Mouse (Mus musculus) liver, embryonic 11.5 days (tissue): Measurements from ENCODE around the gene Zfp687. TPM values are rescaled to one million over a fixed set of nuclear protein-coding genes. Genes with fewer than 3 reads are reported as not detected.
A peak's percentile ranks its signal among the peaks of the same experiment; 100 is the strongest.
"Not testable (repeated sequence)": the region's sequence is repeated elsewhere in the genome, so short reads cannot be mapped to it uniquely, and the experiment has no call there.

Source experiments
- ATAC-seq: fragments of 200-750 bp; cut with Nextera tagmentation; replicated peaks from 2 replicates; pipeline ENCODE4 v1.8.0; 2017; ENCODE audit warnings: moderate number of reproducible peaks, mild to moderate bottlenecking, moderate TSS enrichment, moderate library complexity; ENCODE audit not compliant: low FRiP score
- DNase-seq: peaks from one replicate; pipeline ENCODE4 v3.0.0-alpha.2; 2017; ENCODE audit warnings: low spot score
- H3K27ac ChIP-seq: fragments of 300-500 bp; sonication (generic); 2 replicates; pipeline ENCODE4 v1.5.1; 2014; ENCODE audit warnings: mild to moderate bottlenecking, low read depth, low read length, control low read depth
- H3K27me3 ChIP-seq: fragments of 300-500 bp; sonication (generic); replicated peaks from 2 replicates; pipeline ENCODE4 v1.6.1; 2014; ENCODE audit warnings: low read length, mixed read lengths; ENCODE audit not compliant: control insufficient read depth, insufficient read depth
- H3K36me3 ChIP-seq: fragments of 300-500 bp; sonication (generic); 2 replicates; pipeline ENCODE4 v1.6.1; 2014; ENCODE audit warnings: mild to moderate bottlenecking, low read length, moderate library complexity, mixed read lengths; ENCODE audit not compliant: control insufficient read depth, insufficient read depth
- H3K4me1 ChIP-seq: fragments of 300-500 bp; sonication (generic); replicated peaks from 2 replicates; pipeline ENCODE4 v1.6.1; 2014; ENCODE audit warnings: low read length, mixed read lengths; ENCODE audit not compliant: control insufficient read depth, insufficient read depth
- H3K4me2 ChIP-seq: fragments of 300-500 bp; sonication (generic); 2 replicates; pipeline ENCODE4 v1.6.1; 2014; ENCODE audit warnings: mild to moderate bottlenecking, control low read depth, moderate library complexity
- H3K4me3 ChIP-seq: fragments of 300-500 bp; sonication (generic); 2 replicates; pipeline ENCODE4 v1.5.1; 2014; ENCODE audit warnings: low read depth, low read length, control low read depth
- H3K9ac ChIP-seq: fragments of 300-500 bp; sonication (generic); 2 replicates; pipeline ENCODE4 v1.6.1; 2014; ENCODE audit warnings: low read depth, low read length, control low read depth
- H3K9me3 ChIP-seq: fragments of 300-500 bp; sonication (generic); 2 replicates; pipeline ENCODE4 v1.6.1; 2016; ENCODE audit warnings: low read length, inconsistent platforms, mixed read lengths; ENCODE audit not compliant: control insufficient read depth
- WGBS: fragments of 180-500 bp; shearing (Covaris S2); extraction: QIAGEN DNeasy Blood & Tissue Kit; methylation state at CpG from one replicate; pipeline ENCODE4 v1.1.7; 2014; 5-methylcytosine and 5-hydroxymethylcytosine counted together
- polyA plus RNA-seq: library from polyadenylated mRNA; unstranded; fragments of >200 nt; fragmentation: Nextera tagmentation; extraction: Ambion mirVana; gene quantifications from 2 replicates; pipeline ENCODE4 v1.2.1, GENCODE M21; 2014

The Zfp687 gene
- polyA plus RNA-seq, 1 experiment from 2014 or later: 20.2 TPM

DNA sequence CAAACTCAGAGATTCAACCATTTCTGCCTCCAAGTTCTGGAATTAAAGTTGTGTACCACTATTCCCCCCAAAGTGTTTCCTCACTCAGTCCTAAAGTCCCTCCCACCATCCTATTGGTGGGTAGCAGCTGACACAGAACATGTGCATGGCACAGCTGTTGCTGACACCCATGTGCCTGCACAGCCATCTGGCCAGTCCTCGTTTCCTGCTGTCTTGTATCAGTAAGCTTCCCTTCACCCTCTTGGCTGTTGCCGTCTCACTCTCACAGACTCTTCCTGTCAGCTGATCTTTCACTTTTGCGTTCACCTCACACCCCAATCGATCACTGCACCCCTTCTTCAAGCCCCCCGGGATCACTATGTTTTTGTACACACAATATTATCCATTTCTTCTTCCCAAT lies 12.5 kb upstream of the Zfp687 start:
- H3K9ac ChIP-seq: no peak overlapping the region
- no peak overlapping the region for H3K27ac ChIP-seq
- peak; percentile 46; the same call in 1 of the 2 replicates for ATAC-seq
- H3K27me3 ChIP-seq: no peaks in the 10 kb centered on the region
- no peak overlapping the region for H3K4me2 ChIP-seq
- peaks cover 25% of the 10 kb centered on the region for H3K4me1 ChIP-seq
- peaks cover 9% of the 10 kb centered on the region for H3K36me3 ChIP-seq
- DNase-seq: no peak
- no peaks in the 10 kb centered on the region for H3K9me3 ChIP-seq
- WGBS: 39% methylated on average over 5 of the region's 5 CpGs
- no peak overlapping the region for H3K4me3 ChIP-seq

DNA sequence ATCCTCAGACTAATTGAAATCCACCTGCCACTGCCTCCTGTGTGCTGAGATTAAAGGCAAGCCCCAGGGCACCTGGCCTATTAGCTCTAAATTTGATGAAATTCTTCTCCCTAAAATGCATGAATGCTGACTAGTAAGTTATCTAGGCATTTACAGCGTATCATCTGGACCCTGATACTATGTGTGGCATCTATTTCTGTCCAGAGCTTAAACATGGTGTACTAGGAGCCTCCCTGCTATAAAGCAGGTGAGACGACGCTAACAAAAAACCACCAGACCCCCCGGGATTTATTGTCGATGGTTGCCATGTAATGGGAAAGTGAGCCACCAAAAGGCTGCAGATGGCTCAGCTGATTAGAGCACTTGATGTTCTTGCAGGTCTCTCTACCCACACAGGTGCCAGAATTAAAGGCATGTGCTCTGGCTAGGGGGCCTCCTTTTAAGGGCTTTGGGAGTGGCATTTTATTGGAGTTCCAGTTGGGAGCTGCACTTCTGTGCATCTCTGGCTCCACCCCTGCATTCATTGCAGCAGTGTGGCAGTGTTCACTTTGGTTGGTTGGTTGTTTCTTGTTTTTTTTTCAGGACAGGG lies 11.9 kb upstream of the Zfp687 start:
- H3K4me3 ChIP-seq: no peak overlapping the region
- no peak overlapping the region for H3K4me2 ChIP-seq
- DNase-seq (no peak), ATAC-seq (no peak)
- H3K36me3 ChIP-seq: peaks cover 5% of the 10 kb centered on the region
- 62% methylated on average over 5 of the region's 5 CpGs for WGBS
- peaks cover 25% of the 10 kb centered on the region for H3K4me1 ChIP-seq
- H3K27ac ChIP-seq: no peak overlapping the region
- no peaks in the 10 kb centered on the region for H3K9me3 ChIP-seq
- H3K9ac ChIP-seq: no peak overlapping the region
- H3K27me3 ChIP-seq: no peaks in the 10 kb centered on the region

DNA sequence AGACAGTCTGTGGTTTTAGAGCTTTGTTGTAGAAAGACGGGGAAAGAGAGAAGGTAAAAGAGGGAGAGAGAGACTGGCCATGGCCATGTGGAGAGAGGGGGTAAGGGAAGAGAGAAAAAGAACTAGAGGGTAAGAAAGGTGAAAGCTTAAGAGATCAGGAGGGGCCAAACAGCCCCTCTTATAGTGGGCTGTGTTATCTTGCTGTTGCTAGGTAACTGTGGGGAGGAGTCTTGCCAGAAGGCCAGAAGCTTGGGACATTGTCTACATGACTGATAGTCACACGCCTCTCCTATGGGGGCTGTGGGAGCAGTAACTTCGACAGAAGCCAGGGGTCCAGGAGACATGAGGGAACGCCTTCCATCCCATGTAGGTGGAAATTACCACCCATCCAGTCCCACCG lies 10.0 kb upstream of the Zfp687 start:
- peak overlapping the region; percentile 59 for H3K4me2 ChIP-seq
- H3K4me3 ChIP-seq: peak overlapping the region; percentile 23
- no peaks in the 10 kb centered on the region for H3K9me3 ChIP-seq
- no peak overlapping the region; the same call in 1 of the 2 replicates for H3K27ac ChIP-seq
- H3K4me1 ChIP-seq: peaks cover 25% of the 10 kb centered on the region
- H3K36me3 ChIP-seq: no peaks in the 10 kb centered on the region; the same call in 1 of the 2 replicates
- no peaks in the 10 kb centered on the region for H3K27me3 ChIP-seq
- DNase-seq (no peak), ATAC-seq (peak; percentile 42)
- WGBS: 28% methylated on average over 5 of the region's 5 CpGs
- H3K9ac ChIP-seq: peak overlapping the region; percentile 54

DNA sequence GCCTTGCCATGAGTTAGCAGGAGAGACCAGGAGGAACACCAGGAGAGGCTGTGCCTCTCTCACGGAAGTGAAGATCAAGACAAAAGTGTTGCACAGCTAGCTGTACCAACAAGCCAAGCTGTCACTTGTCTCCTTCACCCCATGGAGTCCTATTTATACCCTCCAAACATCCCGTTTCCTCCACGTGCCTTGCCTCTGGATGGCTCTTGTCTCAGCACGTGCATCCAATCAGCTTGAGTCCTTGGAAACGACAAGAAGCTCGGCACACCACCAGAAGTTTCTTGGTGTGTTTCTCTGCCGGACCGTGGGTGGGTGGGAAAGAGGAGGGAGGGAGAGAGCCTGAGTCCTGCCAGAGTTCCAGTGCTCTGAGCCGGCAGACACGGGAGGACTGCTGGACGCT lies 9.3 kb upstream of the Zfp687 start:
- Histone ChIP-seq H3K9ac (peak overlapping the region; percentile 54), H3K4me2 (peak overlapping the region; percentile 59), H3K36me3 (no peaks in the 10 kb centered on the region), H3K4me3 (peak overlapping the region; percentile 23), H3K9me3 (no peaks in the 10 kb centered on the region), H3K27ac (peak overlapping the region; percentile 38; the same call in 1 of the 2 replicates), H3K4me1 (peaks cover 25% of the 10 kb centered on the region), H3K27me3 (no peaks in the 10 kb centered on the region)
- 27% methylated on average over 11 of the region's 11 CpGs for WGBS
- DNase-seq (no peak), ATAC-seq (no peak)

DNA sequence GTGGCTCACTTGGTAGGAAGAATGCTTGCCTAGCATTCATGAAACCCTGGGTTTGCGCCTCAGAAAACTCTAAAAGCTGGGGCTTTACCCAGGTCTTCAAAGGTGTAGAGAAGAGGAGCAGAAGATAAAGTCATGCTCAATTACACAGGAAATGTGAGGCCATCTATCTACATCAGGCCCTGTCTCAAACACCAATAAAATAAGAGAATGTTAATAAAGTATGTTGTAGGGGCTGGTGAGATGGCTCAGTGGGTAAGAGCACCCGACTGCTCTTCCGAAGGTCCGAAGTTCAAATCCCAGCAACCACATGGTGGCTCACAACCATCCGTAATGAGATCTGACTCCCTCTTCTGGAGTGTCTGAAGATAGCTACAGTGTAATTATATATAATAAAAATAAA lies 5.7 kb upstream of the Zfp687 start:
- H3K9me3 ChIP-seq, H3K4me3 ChIP-seq, H3K4me2 ChIP-seq, H3K27ac ChIP-seq, H3K36me3 ChIP-seq, ATAC-seq, H3K27me3 ChIP-seq, DNase-seq, H3K9ac ChIP-seq: not testable (repeated sequence)
- peaks cover 20% of the 10 kb centered on the region for H3K4me1 ChIP-seq
- WGBS: 94% methylated on average over 5 of the region's 5 CpGs

DNA sequence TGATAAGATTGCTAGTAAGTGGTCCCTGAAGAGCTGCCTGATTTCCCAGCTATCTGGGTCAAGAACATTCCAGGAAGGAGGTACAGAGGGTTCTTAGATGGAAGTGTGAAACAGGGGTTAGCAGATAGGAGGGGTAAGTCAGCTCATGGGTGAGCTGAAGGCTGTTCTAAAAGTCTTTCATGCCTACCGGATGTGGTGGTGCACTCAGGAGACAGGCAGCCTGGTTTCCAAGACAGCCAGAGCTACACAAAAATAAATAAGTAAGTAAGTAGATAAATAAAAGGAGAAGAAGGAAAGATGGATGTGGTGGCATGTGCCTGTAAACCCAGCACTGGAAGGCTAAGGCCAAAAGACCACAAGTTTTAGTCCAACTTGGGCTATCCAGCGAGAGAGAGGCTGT lies 3.5 kb upstream of the Zfp687 start:
- ATAC-seq: no peak
- no peak overlapping the region for H3K4me3 ChIP-seq
- H3K4me1 ChIP-seq: peaks cover 13% of the 10 kb centered on the region
- no peak overlapping the region for H3K27ac ChIP-seq
- no peaks in the 10 kb centered on the region for H3K27me3 ChIP-seq
- no peak for DNase-seq
- H3K9me3 ChIP-seq: no peaks in the 10 kb centered on the region
- no peak overlapping the region for H3K9ac ChIP-seq
- no peaks in the 10 kb centered on the region for H3K36me3 ChIP-seq
- H3K4me2 ChIP-seq: no peak overlapping the region
- 77% methylated on average over 2 of the region's 2 CpGs for WGBS

DNA sequence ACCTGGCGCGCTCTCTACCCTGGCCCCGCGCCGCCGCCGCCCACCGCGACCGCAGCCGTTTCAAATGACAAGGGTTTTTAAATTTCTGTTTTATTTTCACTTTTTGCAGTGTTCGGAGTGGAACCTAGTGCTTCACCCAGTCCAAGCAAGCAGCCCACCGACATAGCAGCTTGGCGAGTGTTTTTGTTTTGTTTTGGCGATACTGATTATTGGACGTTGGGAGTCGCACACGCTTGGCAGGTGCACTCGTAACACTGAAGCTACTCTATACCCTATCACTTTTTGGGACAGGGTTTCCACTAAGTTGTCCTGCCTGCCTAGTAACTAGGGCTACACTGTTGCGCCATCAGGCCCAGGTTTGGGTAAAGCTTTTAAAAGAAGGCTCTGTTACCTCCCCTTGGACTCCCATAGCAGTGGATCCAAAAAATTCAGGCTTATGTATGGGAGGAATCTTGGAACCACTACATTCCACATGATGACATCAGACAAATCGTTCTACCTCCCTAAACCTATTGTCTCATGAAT lies 1.3 kb upstream of the Zfp687 start:
- Histone ChIP-seq H3K27ac (peak overlapping the region; percentile 97), H3K4me2 (peak overlapping the region; percentile 72), H3K27me3 (no peaks in the 10 kb centered on the region), H3K4me3 (peak overlapping the region; percentile 92), H3K9me3 (no peaks in the 10 kb centered on the region), H3K4me1 (peaks cover 21% of the 10 kb centered on the region), H3K36me3 (peaks cover 7% of the 10 kb centered on the region; the same call in 1 of the 2 replicates), H3K9ac (peak overlapping the region; percentile 82)
- DNase-seq (no peak), ATAC-seq (no peak)
- WGBS: 5% methylated on average over 21 of the region's 21 CpGs

DNA sequence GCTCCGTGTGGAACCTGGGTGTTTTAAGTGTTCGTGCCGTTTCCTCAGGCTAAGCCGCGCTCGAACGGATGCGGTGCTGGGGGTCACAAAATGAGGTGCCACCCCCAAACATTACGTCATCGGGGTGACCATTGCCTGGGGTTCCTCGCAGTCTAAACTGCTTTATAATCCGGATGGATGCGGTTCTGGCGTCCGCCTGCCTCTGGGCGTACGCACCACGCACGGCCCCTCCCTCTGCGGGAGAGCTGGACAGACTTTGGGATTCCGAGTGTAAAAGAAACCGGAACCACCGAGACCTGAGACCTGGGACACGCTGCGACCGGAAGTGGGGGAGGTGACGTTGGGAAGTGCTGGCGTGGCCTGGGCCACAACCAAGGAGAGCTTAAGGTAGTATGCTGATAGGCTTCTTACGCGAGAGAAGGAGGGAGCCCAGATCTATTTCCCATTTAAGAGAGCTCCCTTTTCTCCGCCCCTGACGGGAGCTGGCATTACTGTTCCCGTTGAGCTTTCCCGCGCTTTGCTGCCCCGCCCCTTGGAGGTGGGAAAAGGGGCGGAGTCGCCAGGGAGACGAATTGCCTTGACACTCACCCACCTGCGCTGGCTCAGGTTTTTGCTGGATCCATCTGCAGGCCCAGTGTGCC lies 763 bp upstream of the Zfp687 start:
- Histone ChIP-seq H3K9me3 (no peaks in the 10 kb centered on the region), H3K4me3 (peak overlapping the region; percentile 92), H3K9ac (peak overlapping the region; percentile 82), H3K27ac (peak overlapping the region; percentile 97), H3K4me1 (peaks cover 21% of the 10 kb centered on the region), H3K27me3 (no peaks in the 10 kb centered on the region), H3K4me2 (peak overlapping the region; percentile 72), H3K36me3 (peaks cover 12% of the 10 kb centered on the region)
- WGBS: under 1% methylated on average over 40 of the region's 40 CpGs
- ATAC-seq (peak; percentile 76), DNase-seq (peak; percentile 95)
